Mouse (Mus musculus): ENCODE measurements around the gene Cyp4f18. TPM values are rescaled to one million over a fixed set of nuclear protein-coding genes. Genes with fewer than 3 reads are reported as not detected.

The Cyp4f18 gene
- total and polyA plus RNA-seq, 3 experiments = 0.08 TPM; not detected in 2

DNA sequence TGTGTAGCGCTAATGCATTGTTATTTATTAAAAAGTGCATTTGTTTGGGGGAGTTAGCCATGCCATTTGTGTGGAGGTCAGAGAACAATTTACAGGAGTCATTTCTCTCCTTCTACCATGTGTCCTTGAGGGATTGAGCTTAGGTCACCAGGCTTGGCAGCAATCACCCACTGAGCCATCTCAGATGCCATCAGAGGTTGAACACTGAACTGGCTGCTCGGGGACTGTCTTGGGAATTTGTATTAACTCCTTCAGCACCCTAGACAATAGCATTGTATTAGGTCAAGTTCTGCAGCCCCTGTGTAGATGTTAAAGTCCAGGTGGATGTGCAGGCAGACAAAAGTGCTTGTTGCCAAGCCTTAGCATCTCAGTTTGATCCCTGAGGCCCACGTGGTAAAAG is 45.4 kb downstream of the Cyp4f18 start:
- peaks cover 35% of the 10 kb centered on the region for H3K79me2 ChIP-seq (ENCODE audit: control insufficient read depth, insufficient read depth, low read length, poor library complexity)
- no peak overlapping the region for H3K4me3 ChIP-seq (ENCODE audit: control insufficient read depth in 1 of 2, insufficient read depth in 1 of 2, low read depth in 2 of 2, low read length in 2 of 2)
- H3K27ac ChIP-seq (ENCODE audit: control insufficient read depth, low read depth, low read length) = no peak overlapping the region
- DNase-seq (ENCODE audit: low read depth, low spot score) = no peak
- TF ChIP-seq POLR2AphosphoS5 (IDR thresholded peaks at IDR 0.05; ENCODE audit: borderline replicate concordance, low read depth, low read length) (no peak), TAL1 (IDR thresholded peaks at IDR 0.05; ENCODE audit: low read length) (no peak), RAD21 (IDR thresholded peaks at IDR 0.05; ENCODE audit: low read depth, low read length) (no peak), TCF12 (IDR thresholded peaks at IDR 0.05; ENCODE audit: low read depth, low read length) (no peak), POLR2AphosphoS2 (IDR thresholded peaks at IDR 0.05; ENCODE audit: low read length) (no peak), CTCF (IDR thresholded peaks at IDR 0.05 in 2 of 3, conservative IDR thresholded peaks at IDR 0.05 in 1 of 3; ENCODE audit: control insufficient read depth in 1 of 3, insufficient read depth in 1 of 3, low read depth in 2 of 3, low read length in 3 of 3, poor library complexity in 1 of 3, severe bottlenecking in 1 of 3) (no peak), ELF1 (IDR thresholded peaks at IDR 0.05; ENCODE audit: low read depth, low read length) (no peak)
- no peaks in the 10 kb centered on the region; a peak in 1 of 4 replicates for H3K4me1 ChIP-seq (ENCODE audit: control insufficient read depth in 1 of 2, insufficient read depth in 2 of 2, low read length in 2 of 2)
- peaks cover 0 to 55% of the 10 kb centered on the region in 2 experiments; a peak in 2 of 4 replicates for H3K36me3 ChIP-seq (ENCODE audit: control insufficient read depth in 1 of 2, insufficient read depth in 2 of 2, low read length in 2 of 2)
- no peak overlapping the region for H3K9ac ChIP-seq (ENCODE audit: control insufficient read depth, low read depth, low read length, poor library complexity, severe bottlenecking)
- no peaks in the 10 kb centered on the region for H3K9me3 ChIP-seq (replicated peaks; ENCODE audit: insufficient read depth, low read length)
- no peaks in the 10 kb centered on the region for H3K27me3 ChIP-seq (ENCODE audit: control insufficient read depth in 1 of 2, insufficient read depth in 2 of 2, low read length in 2 of 2)

- no peak for TF ChIP-seq ZNF384 (IDR thresholded peaks at IDR 0.05; ENCODE audit: low read depth, low read length)
- TF ChIP-seq ZC3H11A (IDR thresholded peaks at IDR 0.05; ENCODE audit: low read depth, low read length) = no peak
- TF ChIP-seq RAD21 (IDR thresholded peaks at IDR 0.05; ENCODE audit: low read depth, low read length) = no peak
- TF ChIP-seq ZMIZ1 (IDR thresholded peaks at IDR 0.05; ENCODE audit: low read depth, low read length) = no peak
- TF ChIP-seq CTCF (IDR thresholded peaks at IDR 0.05 in 2 of 3, conservative IDR thresholded peaks at IDR 0.05 in 1 of 3; ENCODE audit: control insufficient read depth in 1 of 3, insufficient read depth in 1 of 3, low read depth in 2 of 3, low read length in 3 of 3, poor library complexity in 1 of 3, severe bottlenecking in 1 of 3) = no peak
- TF ChIP-seq JUND (IDR thresholded peaks at IDR 0.05; ENCODE audit: low read depth, low read length) = no peak
- no peaks in the 10 kb centered on the region for H3K27me3 ChIP-seq (ENCODE audit: control insufficient read depth in 1 of 2, insufficient read depth in 2 of 2, low read length in 2 of 2)
- DNase-seq (ENCODE audit: low read depth, low spot score) = no peak
- no peak overlapping the region for H3K27ac ChIP-seq (ENCODE audit: control insufficient read depth, low read depth, low read length)
- H3K4me3 ChIP-seq (ENCODE audit: control insufficient read depth in 1 of 2, insufficient read depth in 1 of 2, low read depth in 2 of 2, low read length in 2 of 2) = no peak overlapping the region
- no peaks in the 10 kb centered on the region; a peak in 2 of 4 replicates for H3K4me1 ChIP-seq (ENCODE audit: control insufficient read depth in 1 of 2, insufficient read depth in 2 of 2, low read length in 2 of 2)
- H3K9me3 ChIP-seq (replicated peaks; ENCODE audit: insufficient read depth, low read length) = no peaks in the 10 kb centered on the region
- peaks cover 47% of the 10 kb centered on the region for H3K79me2 ChIP-seq (ENCODE audit: control insufficient read depth, insufficient read depth, low read length, poor library complexity)
- H3K9ac ChIP-seq (ENCODE audit: control insufficient read depth, low read depth, low read length, poor library complexity, severe bottlenecking) = no peak overlapping the region
- H3K36me3 ChIP-seq (ENCODE audit: control insufficient read depth in 1 of 2, insufficient read depth in 2 of 2, low read length in 2 of 2) = peaks cover 3 to 40% of the 10 kb centered on the region in 2 experiments; a peak in 3 of 4 replicates
Measured at GRCm38 (mm10) chr8:71961796-71962195, 47.6 kb downstream of the Cyp4f18 start.

DNA sequence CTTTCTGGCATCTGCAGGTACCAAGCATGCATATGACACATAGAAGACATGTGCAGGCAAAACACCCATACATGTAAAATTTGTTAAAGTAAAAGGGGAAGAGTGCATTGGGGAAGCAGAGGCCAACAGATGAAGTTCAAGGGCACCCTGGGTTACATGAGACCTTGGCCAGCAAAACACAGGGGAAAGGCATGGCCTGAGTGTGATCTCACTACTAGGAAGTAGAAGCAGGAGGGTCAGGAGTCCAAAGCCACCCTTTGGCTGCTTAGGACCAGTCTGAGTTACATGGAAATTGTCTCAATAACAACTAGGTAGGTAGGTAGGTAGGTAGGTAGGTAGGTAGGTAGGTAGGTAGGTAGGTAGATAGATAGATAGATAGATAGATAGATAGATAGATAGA is 48.9 kb downstream of the Cyp4f18 start:
- Histone ChIP-seq H3K4me3 (ENCODE audit: control insufficient read depth in 1 of 2, insufficient read depth in 1 of 2, low read depth in 2 of 2, low read length in 2 of 2) (no peak overlapping the region), H3K4me1 (ENCODE audit: control insufficient read depth in 1 of 2, insufficient read depth in 2 of 2, low read length in 2 of 2) (no peaks in the 10 kb centered on the region; a peak in 2 of 4 replicates), H3K9ac (ENCODE audit: control insufficient read depth, low read depth, low read length, poor library complexity, severe bottlenecking) (no peak overlapping the region), H3K9me3 (replicated peaks; ENCODE audit: insufficient read depth, low read length) (no peaks in the 10 kb centered on the region), H3K27me3 (ENCODE audit: control insufficient read depth in 1 of 2, insufficient read depth in 2 of 2, low read length in 2 of 2) (no peaks in the 10 kb centered on the region), H3K36me3 (ENCODE audit: control insufficient read depth in 1 of 2, insufficient read depth in 2 of 2, low read length in 2 of 2) (peaks cover 4 to 31% of the 10 kb centered on the region in 2 experiments; a peak in 3 of 4 replicates), H3K27ac (ENCODE audit: control insufficient read depth, low read depth, low read length) (no peak overlapping the region), H3K79me2 (ENCODE audit: control insufficient read depth, insufficient read depth, low read length, poor library complexity) (peaks cover 47% of the 10 kb centered on the region)
- no peak for DNase-seq (ENCODE audit: low read depth, low spot score)
- TF ChIP-seq ELF1 (IDR thresholded peaks at IDR 0.05; ENCODE audit: low read depth, low read length) = no peak
- TF ChIP-seq ZKSCAN1 (IDR thresholded peaks at IDR 0.05; ENCODE audit: low read depth, low read length) = no peak
- no peak for TF ChIP-seq RCOR1 (IDR thresholded peaks at IDR 0.05; ENCODE audit: low read depth, low read length)
- TF ChIP-seq ETS1 (IDR thresholded peaks at IDR 0.05; ENCODE audit: low read depth, low read length) = no peak

All from MEL (cell line).